Mouse (Mus musculus) kidney, adult 2 months (tissue): ENCODE results near the gene Dusp1. TPM values are rescaled to one million over a fixed set of nuclear protein-coding genes. Genes with fewer than 3 reads are reported as not detected.

Experiments used
- DNase-seq: peaks from one replicate; pipeline ENCODE4 v3.0.0; 2021
- H3K27ac ChIP-seq: fragments of 200-500 bp; 2 replicates; pipeline ENCODE4 v1.5.1; 2012; ENCODE audit warnings: low read depth, low read length, control low read depth, inconsistent platforms; ENCODE audit not compliant: insufficient read depth
- H3K27me3 ChIP-seq: fragments of 200-500 bp; replicated peaks from 2 replicates; pipeline ENCODE4 v1.6.1; 2012; ENCODE audit warnings: mild to moderate bottlenecking, moderate library complexity, low read length, inconsistent platforms; ENCODE audit not compliant: control insufficient read depth, insufficient read depth
- H3K36me3 ChIP-seq: fragments of 200-500 bp; 2 replicates; pipeline ENCODE4 v1.6.1; 2012; ENCODE audit warnings: mild to moderate bottlenecking, moderate library complexity, low read length, inconsistent platforms; ENCODE audit not compliant: control insufficient read depth, insufficient read depth
- H3K4me1 ChIP-seq: fragments of 200-500 bp; 2 replicates; pipeline ENCODE4 v1.6.1; 2011; ENCODE audit warnings: low read length; ENCODE audit not compliant: control insufficient read depth, insufficient read depth
- H3K4me3 ChIP-seq: fragments of 200-500 bp; 2 replicates; pipeline ENCODE4 v1.5.1; 2011; ENCODE audit warnings: mild to moderate bottlenecking, low read depth, low read length, control low read depth; ENCODE audit not compliant: insufficient read depth
- CTCF ChIP-seq: fragments of 200-500 bp; conservative IDR thresholded peaks from 2 replicates; pipeline ENCODE4 v1.5.1; 2011; ENCODE audit warnings: low read depth, mild to moderate bottlenecking, control low read depth, low read length, moderate library complexity, mixed read lengths; ENCODE audit not compliant: insufficient read depth, insufficient read length
- POLR2A ChIP-seq: fragments of 200-500 bp; IDR thresholded peaks from one replicate; pipeline ENCODE4 v1.6.1; 2011; ENCODE audit warnings: low read depth, low read length, control low read depth
- WGBS: fragments of 180-500 bp; shearing (Covaris S2); methylation state at CpG from one replicate; pipeline ENCODE4 v1.1.7; 2018; 5-methylcytosine and 5-hydroxymethylcytosine counted together
- polyA plus RNA-seq: library from polyadenylated mRNA; depleted of rRNA; stranded (reverse); fragments of >200 nt; gene quantifications from 2 replicates; pipeline ENCODE4 v1.2.3, GENCODE M21; 2012

The Dusp1 gene
- polyA plus RNA-seq, 1 experiment = 52.4 TPM

DNA sequence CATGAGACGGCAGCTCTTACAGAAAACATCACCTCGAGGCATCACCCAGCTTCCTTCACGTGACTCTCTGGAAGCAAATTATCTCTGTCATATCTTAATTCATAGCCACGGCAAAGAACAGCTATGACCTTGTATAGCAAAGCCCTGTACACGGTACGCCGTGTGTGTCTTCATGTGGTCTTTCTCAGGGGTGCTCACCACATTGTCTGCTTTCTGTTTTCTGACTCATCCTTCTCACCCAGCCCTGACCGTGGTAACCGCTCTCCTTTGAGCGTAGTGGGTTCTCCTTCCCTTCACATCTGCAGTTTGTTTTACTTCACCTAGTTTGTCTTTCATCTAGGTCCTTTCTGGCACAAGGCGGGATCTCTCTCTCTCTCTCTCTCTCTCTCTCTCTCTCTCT, 10.3 kb upstream of the Dusp1 start:
- 0 out of 2 replicates have a peak, but pooled peaks cover 8% of the 10 kb centered on the region for H3K4me1 ChIP-seq
- TF ChIP-seq CTCF = no peak
- no peak for TF ChIP-seq POLR2A
- 92% methylated on average over 11 of the region's 11 CpGs for WGBS
- no peak for DNase-seq
- H3K27me3 ChIP-seq = no peaks in the 10 kb centered on the region
- H3K36me3 ChIP-seq = no peaks in the 10 kb centered on the region
- no peak overlapping the region for H3K4me3 ChIP-seq
- no peak overlapping the region for H3K27ac ChIP-seq

DNA sequence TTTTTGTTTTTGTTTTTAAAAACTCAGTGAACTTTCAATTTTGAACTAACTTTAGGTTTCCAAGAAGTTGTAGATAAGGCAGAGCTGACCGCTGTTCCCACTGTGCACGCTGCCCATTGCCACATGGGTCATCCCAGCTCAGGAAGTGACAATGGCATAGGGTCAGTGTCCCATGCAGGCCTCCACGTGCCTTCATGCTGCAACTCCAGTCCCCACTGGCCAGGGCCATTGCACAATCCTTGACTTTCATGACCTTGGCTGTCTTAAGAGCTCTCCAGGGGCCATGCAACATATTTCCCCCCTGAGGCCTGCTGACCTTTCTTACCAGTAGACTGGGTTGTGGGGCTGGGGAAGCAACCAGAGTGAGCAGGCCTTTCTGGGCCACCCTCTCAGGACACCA, 9.4 kb upstream of the Dusp1 start:
- Histone ChIP-seq H3K27ac (0 out of 2 replicates have a peak overlapping the region, but pooled peaks have one; percentile 5), H3K4me3 (no peak overlapping the region), H3K36me3 (no peaks in the 10 kb centered on the region), H3K27me3 (no peaks in the 10 kb centered on the region), H3K4me1 (no peaks in the 10 kb centered on the region)
- 55% methylated on average over 3 of the region's 3 CpGs for WGBS
- DNase-seq = peak; percentile 84
- TF ChIP-seq POLR2A = no peak
- no peak; the same call in 1 of the 2 replicates for TF ChIP-seq CTCF

DNA sequence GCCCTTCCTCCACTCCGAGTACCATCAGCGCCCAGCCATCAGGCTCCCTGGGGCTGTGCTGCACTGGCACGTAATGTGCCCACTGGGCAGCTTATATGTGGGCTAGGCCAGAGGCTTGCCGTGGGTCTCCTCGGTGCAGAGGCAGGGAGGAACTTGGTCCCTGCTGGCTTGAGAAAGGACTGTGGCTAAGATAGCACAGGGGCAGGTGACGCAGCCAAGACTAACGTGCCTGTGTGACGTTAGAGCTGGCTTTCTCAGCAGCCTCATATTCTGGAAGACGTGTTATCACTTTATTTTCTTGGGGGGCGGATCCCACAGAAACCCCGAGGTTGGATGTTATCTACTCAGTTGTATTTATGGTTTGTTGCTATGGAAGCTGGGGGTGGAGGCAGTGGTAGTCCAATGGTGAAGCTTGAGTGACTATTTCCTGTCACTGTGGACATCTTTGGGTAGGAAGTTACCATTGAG, 8.8 kb upstream of the Dusp1 start:
- H3K36me3 ChIP-seq = no peaks in the 10 kb centered on the region
- H3K4me3 ChIP-seq = no peak overlapping the region
- peak overlapping the region; percentile 33; the same call in 1 of the 2 replicates for H3K27ac ChIP-seq
- no peaks in the 10 kb centered on the region for H3K4me1 ChIP-seq
- peak; percentile 58 for DNase-seq
- 80% methylated on average over 11 of the region's 11 CpGs for WGBS
- TF ChIP-seq CTCF (no peak), POLR2A (no peak)
- no peaks in the 10 kb centered on the region for H3K27me3 ChIP-seq

DNA sequence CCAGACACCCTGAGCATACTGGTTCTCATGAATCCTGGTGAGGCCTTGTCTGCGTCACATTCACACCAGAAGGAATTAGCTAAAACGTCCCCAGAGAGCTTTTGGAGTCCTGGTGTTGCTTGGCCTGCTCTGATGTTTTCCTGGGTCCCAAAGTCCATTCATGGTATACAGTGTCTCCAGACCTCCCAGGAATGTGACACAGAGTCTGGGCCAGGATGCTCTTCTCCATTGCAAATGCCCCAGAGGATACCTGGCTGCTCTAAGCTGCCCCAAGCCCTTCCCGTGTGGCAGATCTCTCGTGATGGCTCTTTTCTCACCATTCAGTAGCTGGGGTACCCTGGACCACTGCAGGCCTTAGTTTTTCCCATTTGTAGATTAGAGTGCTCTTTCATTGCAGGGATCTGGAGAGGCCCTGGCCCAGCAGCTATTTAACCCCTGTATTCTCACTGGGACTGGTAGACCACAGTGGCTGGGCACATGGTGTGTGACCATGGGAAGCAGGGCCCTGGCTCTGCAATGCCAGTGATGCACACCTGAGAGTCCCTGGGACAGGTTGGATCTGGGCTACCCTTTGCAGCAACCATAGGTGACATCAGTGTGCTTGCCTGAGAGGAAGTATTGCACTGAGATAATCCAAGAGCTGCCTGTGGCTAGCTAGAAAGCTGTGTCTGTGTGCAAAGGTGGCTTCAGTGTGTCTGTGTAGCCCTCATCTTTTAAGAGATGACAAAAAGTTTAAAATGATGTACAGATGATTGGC, 7.8 kb upstream of the Dusp1 start:
- no peak for DNase-seq
- no peaks in the 10 kb centered on the region for H3K36me3 ChIP-seq

DNA sequence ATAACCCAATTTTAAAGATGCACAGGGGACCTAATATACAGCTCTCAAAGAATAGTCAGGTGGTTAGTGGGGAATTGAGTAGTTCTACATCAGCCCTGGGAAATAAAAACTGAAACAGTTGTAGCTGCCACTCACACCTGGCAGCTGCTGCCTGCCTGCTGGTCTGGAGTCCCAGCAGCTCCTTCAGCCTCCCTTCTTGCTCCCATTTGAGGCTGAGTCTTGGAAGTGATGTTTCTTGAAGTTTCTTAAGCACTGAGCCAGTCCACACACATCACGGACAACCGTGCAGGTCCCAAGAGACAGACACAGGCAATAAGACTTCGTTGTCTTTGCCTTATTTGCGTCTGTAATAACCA, 5.9 kb upstream of the Dusp1 start:
- no peak overlapping the region for H3K4me3 ChIP-seq
- H3K4me1 ChIP-seq = no peaks in the 10 kb centered on the region; the same call in none of the 2 replicates
- H3K27me3 ChIP-seq = no peaks in the 10 kb centered on the region
- no peaks in the 10 kb centered on the region for H3K36me3 ChIP-seq
- TF ChIP-seq CTCF = no peak
- no peak for TF ChIP-seq POLR2A
- no peak for DNase-seq
- no peak overlapping the region for H3K27ac ChIP-seq
- 98% methylated on average over 4 of the region's 4 CpGs for WGBS

More for the DNA sequence above, 7.8 kb upstream of the Dusp1 start:
- Histone ChIP-seq H3K27me3 (no peaks in the 10 kb centered on the region), H3K4me3 (no peak overlapping the region), H3K4me1 (no peaks in the 10 kb centered on the region), H3K27ac (no peak overlapping the region)
- TF ChIP-seq CTCF (no peak), POLR2A (no peak)
- WGBS = 87% methylated on average over 4 of the region's 4 CpGs

DNA sequence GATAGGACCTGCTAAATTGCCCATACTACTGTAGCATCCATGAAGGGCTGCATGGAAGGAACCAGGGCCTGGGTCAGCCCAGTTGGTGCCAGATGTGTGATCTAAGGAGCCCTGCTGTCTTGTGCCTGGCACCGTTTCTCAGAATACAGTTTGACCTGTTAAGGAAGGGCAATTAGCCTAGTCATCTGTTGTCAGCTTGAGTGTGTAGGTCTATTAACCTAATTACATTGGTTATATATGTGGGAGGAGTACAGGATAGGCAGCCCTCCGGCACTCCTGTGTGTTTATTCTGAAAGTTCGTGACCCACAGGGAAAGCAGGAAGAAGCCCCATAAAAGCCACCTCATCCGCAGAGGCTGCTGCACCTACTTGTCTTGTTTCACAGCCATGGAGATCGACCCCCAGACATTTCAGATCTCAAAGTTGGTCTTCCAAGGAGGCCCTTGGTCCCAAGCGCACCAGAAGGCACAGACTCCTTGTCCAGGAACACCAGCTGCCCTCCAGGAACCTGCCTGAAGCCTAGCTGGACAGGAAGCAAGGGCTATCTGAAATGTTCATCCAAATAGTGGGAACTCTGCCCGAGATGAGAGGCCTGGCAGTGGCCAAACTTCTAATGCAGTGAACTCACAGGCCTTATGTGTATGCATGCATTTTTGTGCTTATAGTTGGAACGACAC, 5.4 kb upstream of the Dusp1 start:
- 48% methylated on average over 8 of the region's 8 CpGs for WGBS
- no peaks in the 10 kb centered on the region for H3K27me3 ChIP-seq
- TF ChIP-seq POLR2A = no peak
- no peak for TF ChIP-seq CTCF
- no peaks in the 10 kb centered on the region for H3K36me3 ChIP-seq
- peaks cover 5% of the 10 kb centered on the region for H3K4me1 ChIP-seq
- no peak overlapping the region for H3K27ac ChIP-seq
- peak; percentile 24 for DNase-seq
- H3K4me3 ChIP-seq = no peak overlapping the region

DNA sequence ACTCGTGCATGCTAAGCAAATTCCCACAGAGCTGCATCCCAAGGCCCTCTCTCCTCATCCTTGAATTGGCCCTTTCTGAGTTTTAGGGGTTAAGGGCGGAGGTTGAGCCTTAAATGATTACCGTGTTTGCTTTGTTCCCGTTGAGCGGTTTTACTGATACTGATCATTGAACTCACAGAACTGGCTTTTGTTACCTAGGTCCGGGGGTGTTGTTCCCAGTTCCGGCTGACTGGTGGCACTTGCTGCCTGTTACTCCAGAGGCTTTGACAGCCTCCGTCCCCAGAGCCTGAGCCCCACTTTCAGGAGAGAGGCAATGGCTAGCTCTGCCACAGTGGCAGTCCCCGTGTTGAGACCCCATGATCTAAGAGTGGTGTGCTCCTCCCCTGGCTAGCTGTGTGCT, 2.5 kb upstream of the Dusp1 start:
- peak; percentile 46 for DNase-seq
- 37% methylated on average over 9 of the region's 9 CpGs for WGBS

More for the DNA sequence above, 2.5 kb upstream of the Dusp1 start:
- no peaks in the 10 kb centered on the region for H3K27me3 ChIP-seq
- no peaks in the 10 kb centered on the region for H3K36me3 ChIP-seq
- TF ChIP-seq CTCF (no peak), POLR2A (no peak)
- H3K4me1 ChIP-seq = peaks cover 16% of the 10 kb centered on the region
- no peak overlapping the region for H3K4me3 ChIP-seq
- H3K27ac ChIP-seq = no peak overlapping the region
